Mouse (Mus musculus) liver, embryonic 14.5 days (tissue): ENCODE measurements at regions not wholly inside any gene's neighbourhood (a gene's known extent, or its start where the extent isn't known, plus 50 kb on each side); places are given as distances from the start of the nearest gene placed in this dataset.
"Not testable (repeated sequence)": the region's sequence is repeated elsewhere in the genome, so short reads cannot be mapped to it uniquely, and the experiment has no call there.

Source experiments
- CTCF ChIP-seq: IDR thresholded peaks from 2 replicates; pipeline ENCODE4 v1.5.1; 2016; ENCODE audit warnings: antibody characterized with exemption, low read depth, control low read depth
- EP300 ChIP-seq: IDR thresholded peaks from 2 replicates; pipeline ENCODE4 v1.6.1; 2016; ENCODE audit warnings: antibody characterized with exemption, low read depth

DNA sequence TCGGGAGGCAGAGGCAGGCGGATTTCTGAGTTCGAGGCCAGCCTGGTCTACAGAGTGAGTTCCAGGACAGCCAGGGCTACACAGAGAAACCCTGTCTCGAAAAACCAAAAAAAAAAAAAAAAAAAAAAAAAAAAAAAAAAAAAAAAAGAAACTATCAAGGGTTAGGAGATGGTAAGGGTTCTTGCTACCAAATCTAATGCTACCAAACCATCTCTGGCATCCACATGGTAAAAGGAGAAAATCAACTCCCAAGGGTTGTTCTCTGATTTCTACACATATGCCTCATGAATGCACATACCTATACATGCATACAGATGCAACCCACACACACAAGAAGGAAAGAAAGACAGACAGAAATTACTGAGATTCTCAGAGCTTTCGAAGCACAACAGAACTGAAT, 109.6 kb upstream of the Trim24 start:
- not testable (repeated sequence) for TF ChIP-seq CTCF, EP300
